Mouse (Mus musculus): ENCODE data around the gene Gm11032. TPM values are rescaled to one million over a fixed set of nuclear protein-coding genes. Genes with fewer than 3 reads are reported as not detected.

Gene Gm11032
- total RNA-seq, 2 experiments from 2014 or later, result not detected

Other genes starting within 250 kb of the Gm11032 start
- under 1 TPM; 0.30 to 0.77 TPM for gene Hormad2, start 179.0 kb upstream of the Gm11032 start, total RNA-seq (2021)
- 10 to 100 TPM; 49.5 to 60.5 TPM for gene Mtmr3, start 25.2 kb upstream of the Gm11032 start, total RNA-seq (2021)
- gene Ascc2, start 17.7 kb downstream of the Gm11032 start, total RNA-seq (2021), result 10 to 100 TPM; 34.7 to 52.2 TPM
- 1,000 to 10,000 TPM in 1 of 2 experiments, 100 to 1,000 TPM in 1; 866 to 1,117 TPM for gene Uqcr10, start 84.3 kb downstream of the Gm11032 start, total RNA-seq (2021)
- 10 to 100 TPM; 44.7 to 46.3 TPM for gene Zmat5, start 84.6 kb downstream of the Gm11032 start, total RNA-seq (2021)
- gene Cabp7, start 126.7 kb downstream of the Gm11032 start, total RNA-seq (2021), result under 1 TPM in 1 of 2 experiments, not detected in 1; 0.45 TPM
- 100 to 1,000 TPM in 1 of 2 experiments, 10 to 100 TPM in 1; 63.4 to 136 TPM for gene Nf2, start 229.5 kb downstream of the Gm11032 start, total RNA-seq (2021)

Data from adrenal gland, adult 18-20 months (tissue).